Mouse (Mus musculus) right cerebral cortex, postnatal 10 days (tissue): ENCODE measurements at regions not wholly inside any gene's neighbourhood (a gene's known extent, or its start where the extent isn't known, plus 50 kb on each side); places are given as distances from the start of the nearest gene placed in this dataset.
"Not testable (repeated sequence)": the region's sequence is repeated elsewhere in the genome, so short reads cannot be mapped to it uniquely, and the experiment has no call there.

Experiments
- DNase-seq, 2 experiments: peaks; one replicate each; pipeline ENCODE4 v3.0.0; 2021; ENCODE audit warnings: low spot score in 2 of 2

- no peak for DNase-seq
These were observed 157.6 kb downstream of the Gm906 start for GRCm38 (mm10) chr13:50092537-50092936.

GRCm38 (mm10) chr13:50064841-50065240 is 185.3 kb downstream of the Gm906 start:
- no peak for DNase-seq

- not testable (repeated sequence) for DNase-seq
These were observed 185.7 kb downstream of the Gm906 start for GRCm38 (mm10) chr13:50064365-50064764.

DNA sequence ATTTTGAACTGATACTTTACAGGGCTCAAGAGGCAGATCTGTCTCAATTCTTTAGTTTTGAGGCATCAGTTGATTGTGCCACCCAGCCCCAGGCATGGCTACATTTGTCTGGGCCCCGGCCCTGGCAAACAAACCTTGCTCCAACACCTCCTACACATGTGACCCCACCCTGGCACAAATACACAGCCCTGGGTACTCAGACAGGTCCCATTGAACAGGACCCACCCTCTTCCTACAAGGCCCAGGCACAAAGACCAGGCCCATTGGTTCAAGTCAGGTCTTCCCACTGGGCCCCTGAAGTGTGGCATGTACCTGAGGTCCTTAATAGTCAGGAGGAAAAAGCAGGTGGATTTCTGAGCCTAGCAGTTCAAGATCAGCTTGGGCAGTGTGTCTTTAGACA is 190.4 kb downstream of the Gm906 start:
- DNase-seq: not testable (repeated sequence)

GRCm38 (mm10) chr13:50059054-50059453 is 191.1 kb downstream of the Gm906 start:
- DNase-seq: not testable (repeated sequence)

GRCm38 (mm10) chr13:50051746-50052145 is 198.4 kb downstream of the Gm906 start:
- not testable (repeated sequence) for DNase-seq

- DNase-seq: not testable (repeated sequence)
These were observed 199.0 kb downstream of the Gm906 start for GRCm38 (mm10) chr13:50051110-50051509.

DNA sequence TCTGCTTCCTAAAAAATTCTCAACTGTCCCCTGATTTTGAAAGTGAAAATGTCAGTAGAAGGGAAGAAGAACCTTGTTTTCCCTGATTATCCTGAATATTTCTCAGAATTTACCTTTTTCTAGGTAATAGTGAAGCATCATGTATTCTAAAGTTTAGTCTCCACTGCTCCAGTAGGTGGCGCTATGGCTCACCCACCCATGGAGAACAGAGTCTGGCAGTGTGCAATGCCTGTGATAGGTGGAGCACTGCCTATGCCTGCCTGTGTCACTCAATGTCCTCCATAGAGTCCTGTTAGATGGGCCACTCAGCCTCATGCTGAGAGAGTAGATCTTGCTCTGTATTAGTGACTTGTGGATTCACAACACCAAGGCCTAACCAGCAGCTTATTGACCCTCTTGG is 218.4 kb downstream of the Gm906 start:
- DNase-seq: no peak

DNA sequence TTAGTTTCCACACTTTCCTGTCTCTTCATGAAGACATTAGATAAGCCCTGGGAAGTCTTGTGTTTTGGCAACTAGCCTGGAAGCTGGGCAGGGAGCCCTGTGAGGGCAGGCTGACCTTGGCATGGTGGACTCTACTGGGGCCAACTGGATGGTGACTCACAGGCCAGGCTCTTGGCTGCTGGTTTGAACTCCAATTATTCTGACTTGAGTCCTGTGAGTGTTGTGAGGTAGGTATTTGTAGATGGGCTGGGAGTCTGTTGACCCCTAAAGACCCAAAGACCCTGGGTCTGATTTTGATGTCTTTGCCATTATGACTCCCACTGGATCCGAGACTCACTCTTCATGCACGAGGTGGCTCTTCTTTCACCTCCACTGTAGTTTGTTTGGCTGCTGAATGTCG is 208.9 kb upstream of the Gm30302 start:
- not testable (repeated sequence) for DNase-seq

DNA sequence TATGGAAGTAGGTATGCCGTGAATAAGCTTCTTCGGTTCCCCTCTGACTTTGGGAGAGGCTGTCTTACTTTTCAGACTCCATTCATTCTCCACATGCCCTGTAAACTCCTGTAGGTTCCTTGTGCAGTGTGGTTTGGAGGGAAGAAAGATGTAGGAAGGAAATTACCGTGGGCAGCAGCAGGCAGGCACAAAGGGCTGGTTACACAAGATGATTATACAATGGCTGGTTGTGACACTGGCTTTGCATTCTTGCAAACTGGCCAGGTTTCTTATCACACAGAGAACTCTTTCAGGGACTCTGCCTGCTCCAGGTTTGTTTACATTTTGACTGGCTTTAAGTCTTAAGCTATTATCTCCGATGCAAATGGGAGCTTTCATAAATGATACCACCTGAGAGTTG is 167.3 kb upstream of the Gm30302 start:
- DNase-seq: not testable (repeated sequence)

GRCm38 (mm10) chr13:49957993-49958681 is 159.3 kb upstream of the Gm30302 start:
- DNase-seq: peak in 1 of 2 experiments; percentile 23

DNA sequence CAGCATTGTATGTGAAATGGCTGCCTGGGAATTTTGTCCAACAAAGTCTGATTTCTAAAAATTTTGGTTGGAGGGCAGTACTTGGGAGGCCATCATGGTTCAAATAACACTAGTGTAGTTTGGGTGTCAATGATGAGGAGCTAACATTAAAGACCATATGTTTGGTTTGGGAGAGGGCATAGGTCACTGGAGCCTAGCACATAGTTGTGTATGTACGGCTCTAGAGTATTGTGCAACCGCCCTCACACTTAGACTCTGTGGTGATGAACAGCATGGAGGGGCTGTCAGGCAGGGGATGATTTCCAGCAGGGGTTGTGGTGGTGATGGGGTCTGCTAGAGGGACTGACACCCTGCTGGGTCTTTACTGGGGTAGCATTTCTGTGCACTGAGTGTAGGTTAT is 117.0 kb upstream of the Gm30302 start:
- DNase-seq: no peak
